Mouse (Mus musculus): Measurements from ENCODE around the gene Dapk3.
"Not testable (repeated sequence)": the region's sequence is repeated elsewhere in the genome, so short reads cannot be mapped to it uniquely, and the experiment has no call there.

DNA sequence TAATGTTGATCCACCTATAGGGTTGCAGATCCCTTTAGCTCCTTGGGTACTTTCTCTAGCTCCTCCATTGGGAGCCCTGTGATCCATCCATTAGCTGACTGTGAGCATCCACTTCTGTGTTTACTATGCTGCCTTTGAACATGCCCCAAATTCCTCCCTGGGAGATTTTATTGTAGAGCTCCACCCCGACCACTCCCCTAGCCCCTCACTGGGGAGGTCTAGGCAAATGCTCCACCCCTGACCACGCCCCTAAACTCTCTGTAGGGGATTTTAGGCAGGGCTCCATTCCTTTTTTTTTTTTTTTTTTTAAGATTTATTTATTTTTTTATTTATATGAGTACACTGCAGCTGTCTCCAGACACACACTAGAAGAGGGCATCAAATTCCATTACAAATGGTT lies 40.9 kb downstream of the Dapk3 start:
- TF ChIP-seq CTCF (IDR thresholded peaks at IDR 0.05; ENCODE audit: control insufficient read depth, insufficient read depth, insufficient replicate concordance, low read depth, low read length); POLR2A (IDR thresholded peaks at IDR 0.05; ENCODE audit: control insufficient read depth, low read depth, low read length): not testable (repeated sequence)
